Mouse (Mus musculus): Measurements from ENCODE around the gene Gm20696. TPM values are rescaled to one million over a fixed set of nuclear protein-coding genes. Genes with fewer than 3 reads are reported as not detected.
A peak's percentile ranks its signal among the peaks of the same experiment; 100 is the strongest.

The Gm20696 gene
- polyA plus RNA-seq, 1 experiment from 2014 or later = 6.3 TPM

DNA sequence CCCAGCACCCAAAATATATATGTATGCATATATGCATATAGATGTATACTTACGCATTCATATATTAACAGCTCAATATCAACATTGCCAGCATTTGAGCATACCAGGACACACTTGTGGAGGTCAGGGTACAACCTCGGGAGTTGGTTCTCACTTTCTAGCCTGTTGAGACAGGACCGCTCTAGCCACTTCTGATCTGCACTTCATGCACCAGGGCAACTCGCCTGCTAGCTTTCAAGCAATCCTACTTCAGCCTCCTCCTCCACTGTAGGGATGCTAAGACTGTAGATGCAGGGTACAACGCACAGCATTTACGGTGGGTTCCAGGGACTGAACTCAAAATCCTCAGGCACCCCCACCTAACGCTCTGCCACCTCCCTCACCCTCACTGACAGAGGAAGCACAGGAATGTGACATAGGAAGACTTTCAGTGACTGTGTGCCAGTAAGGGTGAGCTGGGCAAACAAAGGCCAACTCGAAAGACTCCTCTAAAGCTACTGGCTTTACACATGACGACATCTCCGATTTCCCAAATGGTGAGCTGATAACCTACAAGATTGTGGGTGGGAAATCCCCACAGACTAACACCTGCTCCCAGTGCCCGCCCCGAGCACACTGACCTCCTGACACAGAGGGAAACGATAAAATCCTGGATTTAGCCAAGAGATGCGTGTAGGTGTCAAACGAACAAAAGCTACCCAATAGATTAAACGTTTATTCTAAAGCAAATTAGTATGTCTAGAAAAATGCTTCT is 237.0 kb downstream of the Gm20696 start:
- Histone ChIP-seq H3K9ac (replicated peaks; ENCODE audit: low read depth, low read length) (no peak overlapping the region), H3K9me3 (ENCODE audit: control insufficient read depth, low read length) (no peaks in the 10 kb centered on the region), H3K4me2 (ENCODE audit: low read length) (no peak overlapping the region), H3K36me3 (ENCODE audit: control insufficient read depth, insufficient read depth) (peaks cover under 1% of the 10 kb centered on the region; the same call in 1 of the 2 replicates), H3K4me1 (replicated peaks; ENCODE audit: control insufficient read depth, insufficient read depth, low read length) (peaks cover 10% of the 10 kb centered on the region), H3K27me3 (replicated peaks; ENCODE audit: control insufficient read depth, insufficient read depth, low read length) (no peaks in the 10 kb centered on the region), H3K27ac (ENCODE audit: low read length) (no peak overlapping the region), H3K4me3 (replicated peaks; ENCODE audit: low read length) (no peak overlapping the region)
- ATAC-seq = no peak
- 85% methylated on average over 16 of the region's 16 CpGs for WGBS

DNA sequence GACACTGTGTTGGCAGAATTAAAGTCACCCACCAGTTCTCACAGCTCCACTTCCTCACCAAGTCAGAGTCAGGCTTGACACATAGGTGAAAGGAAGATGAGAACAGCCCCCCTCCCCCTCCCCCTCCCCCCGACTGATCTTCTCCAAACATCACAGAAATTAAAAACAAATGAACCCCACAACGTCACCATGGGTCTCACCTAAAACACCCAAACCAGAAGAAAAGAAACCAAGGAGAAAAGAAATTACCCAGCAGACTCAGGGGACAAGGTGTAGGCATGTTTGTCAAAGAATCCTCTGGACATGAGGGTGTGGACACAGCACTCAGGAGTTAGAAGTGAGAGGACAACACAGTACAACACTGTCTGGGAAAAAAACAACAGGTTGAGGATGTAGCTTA is 237.6 kb downstream of the Gm20696 start:
- H3K4me2 ChIP-seq (ENCODE audit: low read length) = no peak overlapping the region
- H3K9me3 ChIP-seq (ENCODE audit: control insufficient read depth, low read length) = no peaks in the 10 kb centered on the region
- H3K27ac ChIP-seq (ENCODE audit: low read length) = no peak overlapping the region
- H3K27me3 ChIP-seq (replicated peaks; ENCODE audit: control insufficient read depth, insufficient read depth, low read length) = no peaks in the 10 kb centered on the region
- peaks cover 10% of the 10 kb centered on the region for H3K4me1 ChIP-seq (replicated peaks; ENCODE audit: control insufficient read depth, insufficient read depth, low read length)
- H3K4me3 ChIP-seq (replicated peaks; ENCODE audit: low read length) = no peak overlapping the region
- 69% methylated on average over 2 of the region's 2 CpGs for WGBS
- no peaks in the 10 kb centered on the region for H3K36me3 ChIP-seq (ENCODE audit: control insufficient read depth, insufficient read depth)
- no peak overlapping the region for H3K9ac ChIP-seq (replicated peaks; ENCODE audit: low read depth, low read length)
- no peak for ATAC-seq

DNA sequence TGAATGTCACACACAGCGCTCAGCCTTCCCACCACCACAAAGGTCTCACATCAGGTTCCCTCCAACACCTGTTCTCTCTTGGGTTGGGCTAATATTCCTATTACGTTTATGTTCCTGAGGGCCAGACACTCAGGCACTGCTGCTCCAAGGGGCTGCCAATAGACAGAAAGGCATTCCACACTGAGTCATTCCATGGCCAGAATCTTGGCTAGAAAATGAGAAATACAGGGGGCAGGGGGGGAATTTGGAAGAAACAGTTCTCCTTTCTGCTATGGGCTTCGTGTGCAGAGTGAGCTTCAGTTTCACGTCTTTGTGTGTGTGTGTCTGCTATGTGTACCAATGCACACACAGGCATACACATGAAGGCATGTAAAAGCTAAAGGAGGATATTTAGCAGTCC is 239.3 kb downstream of the Gm20696 start:
- H3K4me2 ChIP-seq (ENCODE audit: low read length) = no peak overlapping the region
- WGBS = 83% methylated on average over 4 of the region's 4 CpGs
- H3K9me3 ChIP-seq (ENCODE audit: control insufficient read depth, low read length) = no peaks in the 10 kb centered on the region
- no peaks in the 10 kb centered on the region for H3K36me3 ChIP-seq (ENCODE audit: control insufficient read depth, insufficient read depth)
- H3K27ac ChIP-seq (ENCODE audit: low read length) = no peak overlapping the region
- peaks cover 7% of the 10 kb centered on the region for H3K4me1 ChIP-seq (replicated peaks; ENCODE audit: control insufficient read depth, insufficient read depth, low read length)
- H3K27me3 ChIP-seq (replicated peaks; ENCODE audit: control insufficient read depth, insufficient read depth, low read length) = no peaks in the 10 kb centered on the region
- no peak overlapping the region for H3K9ac ChIP-seq (replicated peaks; ENCODE audit: low read depth, low read length)
- no peak overlapping the region for H3K4me3 ChIP-seq (replicated peaks; ENCODE audit: low read length)
- no peak for ATAC-seq

DNA sequence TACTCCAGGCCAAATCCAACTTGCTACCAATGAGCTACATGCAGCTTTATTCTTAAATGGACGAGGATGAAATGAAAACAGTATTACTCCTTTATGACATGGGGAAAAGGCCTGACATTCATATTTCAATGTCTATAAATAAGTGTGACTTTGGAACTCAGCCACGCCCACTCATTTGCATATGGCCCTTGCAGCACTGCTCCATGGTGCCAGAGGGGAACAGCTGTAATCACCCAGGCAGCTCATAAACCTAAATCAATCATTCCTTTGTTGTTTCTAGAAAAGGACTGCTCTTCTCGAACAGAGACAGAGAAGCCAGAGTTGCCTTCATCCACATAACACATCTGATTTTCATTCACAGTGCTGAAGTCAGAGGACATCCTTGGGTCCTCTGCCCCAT is 241.6 kb downstream of the Gm20696 start:
- H3K4me1 ChIP-seq (replicated peaks; ENCODE audit: control insufficient read depth, insufficient read depth, low read length) = peaks cover 5% of the 10 kb centered on the region
- H3K4me3 ChIP-seq (replicated peaks; ENCODE audit: low read length) = no peak overlapping the region
- no peak overlapping the region for H3K4me2 ChIP-seq (ENCODE audit: low read length)
- no peak for ATAC-seq
- no peaks in the 10 kb centered on the region for H3K36me3 ChIP-seq (ENCODE audit: control insufficient read depth, insufficient read depth)
- no peak overlapping the region for H3K9ac ChIP-seq (replicated peaks; ENCODE audit: low read depth, low read length)
- H3K27ac ChIP-seq (ENCODE audit: low read length) = no peak overlapping the region
- no peaks in the 10 kb centered on the region for H3K9me3 ChIP-seq (ENCODE audit: control insufficient read depth, low read length)
- WGBS = 63% methylated on average over 3 of the region's 3 CpGs
- no peaks in the 10 kb centered on the region for H3K27me3 ChIP-seq (replicated peaks; ENCODE audit: control insufficient read depth, insufficient read depth, low read length)

DNA sequence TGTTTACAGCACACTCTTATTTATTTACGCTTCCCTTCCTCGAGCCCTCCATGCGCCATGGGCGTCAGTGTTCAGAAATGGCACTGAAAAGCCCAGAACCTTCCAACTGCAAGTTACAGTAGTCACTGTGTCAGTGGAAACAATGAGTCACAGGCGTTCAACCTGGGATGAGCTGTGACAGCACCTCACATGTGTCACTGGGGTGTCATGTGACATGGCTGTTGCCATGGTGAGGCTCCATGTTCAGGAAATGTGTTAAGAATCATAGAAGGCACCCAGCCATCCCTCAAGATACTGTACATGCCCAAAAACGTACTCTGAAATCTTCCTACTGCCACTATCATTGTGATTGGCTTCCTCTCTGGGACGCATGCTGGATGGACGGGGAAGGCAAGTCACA is 245.9 kb downstream of the Gm20696 start:
- Histone ChIP-seq H3K27me3 (replicated peaks; ENCODE audit: control insufficient read depth, insufficient read depth, low read length) (no peaks in the 10 kb centered on the region), H3K9me3 (ENCODE audit: control insufficient read depth, low read length) (no peaks in the 10 kb centered on the region), H3K4me2 (ENCODE audit: low read length) (no peak overlapping the region), H3K4me3 (replicated peaks; ENCODE audit: low read length) (no peak overlapping the region), H3K36me3 (ENCODE audit: control insufficient read depth, insufficient read depth) (no peaks in the 10 kb centered on the region), H3K27ac (ENCODE audit: low read length) (peak overlapping the region; percentile 52; the same call in 1 of the 2 replicates), H3K4me1 (replicated peaks; ENCODE audit: control insufficient read depth, insufficient read depth, low read length) (peaks cover 5% of the 10 kb centered on the region), H3K9ac (replicated peaks; ENCODE audit: low read depth, low read length) (no peak overlapping the region)
- peak; percentile 88 for ATAC-seq
- WGBS = 63% methylated on average over 8 of the region's 8 CpGs

DNA sequence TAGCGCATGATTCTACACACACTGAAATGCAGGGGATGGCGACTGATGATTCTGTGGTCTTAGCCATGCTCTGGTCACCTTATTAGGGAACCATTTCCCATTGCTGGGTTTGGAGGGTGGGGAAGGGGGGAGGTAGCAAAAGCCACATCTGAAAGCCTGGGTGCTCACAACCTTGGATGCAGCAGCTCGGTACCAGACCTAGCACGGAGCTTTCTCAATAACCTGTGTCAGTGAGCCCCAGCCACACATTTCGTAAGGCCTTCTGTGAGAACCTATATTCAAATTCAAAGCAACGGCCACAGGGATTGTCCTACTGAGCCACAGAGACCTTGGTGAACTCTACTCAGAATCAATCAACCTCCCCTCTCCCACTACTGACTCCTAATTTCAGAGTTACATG is 254.0 kb downstream of the Gm20696 start:
- Histone ChIP-seq H3K4me3 (replicated peaks; ENCODE audit: low read length) (no peak overlapping the region), H3K9ac (replicated peaks; ENCODE audit: low read depth, low read length) (no peak overlapping the region), H3K4me2 (ENCODE audit: low read length) (no peak overlapping the region), H3K27me3 (replicated peaks; ENCODE audit: control insufficient read depth, insufficient read depth, low read length) (no peaks in the 10 kb centered on the region), H3K9me3 (ENCODE audit: control insufficient read depth, low read length) (no peaks in the 10 kb centered on the region), H3K27ac (ENCODE audit: low read length) (no peak overlapping the region), H3K36me3 (ENCODE audit: control insufficient read depth, insufficient read depth) (no peaks in the 10 kb centered on the region), H3K4me1 (replicated peaks; ENCODE audit: control insufficient read depth, insufficient read depth, low read length) (no peaks in the 10 kb centered on the region)
- WGBS = 90% methylated on average over 6 of the region's 6 CpGs
- ATAC-seq = no peak

DNA sequence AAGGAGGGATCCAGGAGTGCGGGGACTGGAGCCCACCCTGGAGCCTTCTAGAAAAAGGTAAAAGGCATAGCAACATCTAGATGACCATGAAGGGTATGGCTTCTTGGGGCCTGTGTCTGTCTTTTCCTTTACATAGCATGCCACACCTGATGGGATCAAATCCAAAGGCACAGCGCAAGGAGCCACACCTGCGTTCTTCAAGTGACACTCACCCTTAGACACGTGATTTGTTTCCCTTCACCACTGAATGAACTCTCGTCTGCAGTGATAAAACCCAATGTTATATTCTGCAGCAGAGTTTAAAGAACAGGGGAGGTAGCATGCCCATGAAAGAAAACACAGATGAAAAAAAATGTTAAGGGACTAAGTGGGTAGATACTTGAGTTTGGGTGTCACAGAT is 257.0 kb downstream of the Gm20696 start:
- no peaks in the 10 kb centered on the region for H3K9me3 ChIP-seq (ENCODE audit: control insufficient read depth, low read length)
- no peak overlapping the region for H3K27ac ChIP-seq (ENCODE audit: low read length)
- no peak for ATAC-seq
- 85% methylated on average over 5 of the region's 5 CpGs for WGBS
- H3K4me3 ChIP-seq (replicated peaks; ENCODE audit: low read length) = no peak overlapping the region
- H3K9ac ChIP-seq (replicated peaks; ENCODE audit: low read depth, low read length) = no peak overlapping the region
- peaks cover 3% of the 10 kb centered on the region; the same call in 1 of the 2 replicates for H3K4me1 ChIP-seq (replicated peaks; ENCODE audit: control insufficient read depth, insufficient read depth, low read length)
- no peaks in the 10 kb centered on the region for H3K36me3 ChIP-seq (ENCODE audit: control insufficient read depth, insufficient read depth)
- H3K27me3 ChIP-seq (replicated peaks; ENCODE audit: control insufficient read depth, insufficient read depth, low read length) = no peaks in the 10 kb centered on the region
- no peak overlapping the region for H3K4me2 ChIP-seq (ENCODE audit: low read length)

DNA sequence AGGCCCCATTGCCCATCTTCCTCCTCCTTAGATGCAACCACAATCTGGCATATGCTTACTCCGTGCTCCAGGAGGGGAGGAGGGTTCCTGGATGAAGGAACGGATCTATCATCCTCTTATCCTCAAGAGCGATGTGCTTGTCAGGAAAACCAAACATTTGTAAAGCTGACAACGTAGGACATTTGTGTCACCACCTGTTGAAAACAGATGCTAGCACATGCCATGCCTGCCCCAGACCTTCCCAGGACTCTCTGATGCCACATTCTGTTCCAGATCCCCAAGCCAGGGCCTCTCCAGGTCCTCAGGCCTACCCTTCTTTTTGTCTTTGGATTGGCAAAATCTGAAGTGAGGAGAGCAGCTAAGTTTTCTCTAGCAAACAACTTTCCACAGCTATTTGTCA is 257.7 kb downstream of the Gm20696 start:
- no peak overlapping the region for H3K4me2 ChIP-seq (ENCODE audit: low read length)
- 88% methylated on average over 4 of the region's 4 CpGs for WGBS
- H3K4me1 ChIP-seq (replicated peaks; ENCODE audit: control insufficient read depth, insufficient read depth, low read length) = peaks cover 3% of the 10 kb centered on the region; the same call in 1 of the 2 replicates
- no peak overlapping the region for H3K4me3 ChIP-seq (replicated peaks; ENCODE audit: low read length)
- H3K36me3 ChIP-seq (ENCODE audit: control insufficient read depth, insufficient read depth) = no peaks in the 10 kb centered on the region
- H3K27ac ChIP-seq (ENCODE audit: low read length) = no peak overlapping the region
- H3K27me3 ChIP-seq (replicated peaks; ENCODE audit: control insufficient read depth, insufficient read depth, low read length) = no peaks in the 10 kb centered on the region
- no peak overlapping the region for H3K9ac ChIP-seq (replicated peaks; ENCODE audit: low read depth, low read length)
- no peak for ATAC-seq
- no peaks in the 10 kb centered on the region for H3K9me3 ChIP-seq (ENCODE audit: control insufficient read depth, low read length)

DNA sequence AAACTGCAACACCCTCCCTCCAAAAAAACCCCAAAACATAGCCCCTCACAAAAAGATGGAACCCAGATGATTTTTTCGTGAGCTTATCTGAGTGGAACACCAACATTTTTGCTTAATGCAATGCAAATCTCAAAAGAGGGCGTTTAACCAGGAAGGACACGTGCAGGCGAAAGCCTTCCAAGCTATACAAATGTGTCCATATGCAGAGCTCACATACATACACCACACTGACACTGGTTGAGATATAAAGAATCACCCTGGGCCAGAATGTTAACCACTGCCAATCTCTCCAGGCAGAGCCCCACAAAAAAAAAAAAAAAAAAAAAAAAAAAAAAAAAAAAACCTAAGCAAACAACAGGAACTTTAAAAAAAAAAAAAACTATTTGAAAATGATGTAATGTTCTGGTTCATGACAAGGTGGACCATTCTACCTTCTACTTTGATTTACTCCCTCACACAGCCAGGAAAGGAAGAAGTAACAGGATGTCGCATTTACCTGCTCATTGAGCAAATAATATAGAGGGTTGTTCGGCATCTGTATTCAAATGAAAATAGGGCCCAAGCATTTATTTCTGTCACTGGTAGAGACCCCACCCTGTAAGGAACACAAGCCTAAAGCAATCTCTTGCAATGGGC is 262.7 kb downstream of the Gm20696 start:
- Histone ChIP-seq H3K9me3 (ENCODE audit: control insufficient read depth, low read length) (no peaks in the 10 kb centered on the region), H3K27me3 (replicated peaks; ENCODE audit: control insufficient read depth, insufficient read depth, low read length) (no peaks in the 10 kb centered on the region), H3K4me1 (replicated peaks; ENCODE audit: control insufficient read depth, insufficient read depth, low read length) (peaks cover 5% of the 10 kb centered on the region; the same call in 1 of the 2 replicates), H3K4me3 (replicated peaks; ENCODE audit: low read length) (no peak overlapping the region), H3K4me2 (ENCODE audit: low read length) (no peak overlapping the region), H3K27ac (ENCODE audit: low read length) (no peak overlapping the region), H3K36me3 (ENCODE audit: control insufficient read depth, insufficient read depth) (no peaks in the 10 kb centered on the region), H3K9ac (replicated peaks; ENCODE audit: low read depth, low read length) (no peak overlapping the region)
- WGBS = 85% methylated on average over 6 of the region's 6 CpGs
- no peak for ATAC-seq
